Mouse (Mus musculus) intestine, embryonic 14.5 days (tissue): ENCODE results near the gene Sbp. TPM values are rescaled to one million over a fixed set of nuclear protein-coding genes. Genes with fewer than 3 reads are reported as not detected.

Experiments used
- ATAC-seq: fragments of 200-750 bp; cut with Nextera tagmentation; replicated peaks from 2 replicates; pipeline ENCODE4 v1.8.0; 2017; ENCODE audit warnings: low read depth, moderate number of reproducible peaks, moderate TSS enrichment, moderate library complexity; ENCODE audit not compliant: low FRiP score, low TSS enrichment
- DNase-seq: peaks from one replicate; pipeline ENCODE4 v3.0.0-alpha.2; 2018; ENCODE audit warnings: low spot score
- H3K27ac ChIP-seq: fragments of 300-500 bp; sonication (generic); 2 replicates; pipeline ENCODE4 v1.5.1; 2014; ENCODE audit warnings: low read depth, mild to moderate bottlenecking, control low read depth
- H3K27me3 ChIP-seq: fragments of 300-500 bp; sonication (generic); replicated peaks from 2 replicates; pipeline ENCODE4 v1.6.1; 2014; ENCODE audit warnings: low read length, control low read depth; ENCODE audit not compliant: control insufficient read depth, insufficient read depth
- H3K36me3 ChIP-seq: fragments of 300-500 bp; sonication (generic); 2 replicates; pipeline ENCODE4 v1.6.1; 2014; ENCODE audit warnings: low read length, control low read depth; ENCODE audit not compliant: control insufficient read depth, insufficient read depth
- H3K4me1 ChIP-seq: fragments of 300-500 bp; sonication (generic); replicated peaks from 2 replicates; pipeline ENCODE4 v1.6.1; 2014; ENCODE audit warnings: low read length, control low read depth, mixed read lengths; ENCODE audit not compliant: control insufficient read depth, insufficient read depth
- H3K4me2 ChIP-seq: fragments of 300-500 bp; sonication (generic); 2 replicates; pipeline ENCODE4 v1.6.1; 2014; ENCODE audit warnings: low read length
- H3K4me3 ChIP-seq: fragments of 300-500 bp; sonication (generic); 2 replicates; pipeline ENCODE4 v1.5.1; 2014; ENCODE audit warnings: low read depth, low read length, control low read depth, mixed read lengths
- H3K9ac ChIP-seq: fragments of 300-500 bp; sonication (generic); 2 replicates; pipeline ENCODE4 v1.6.1; 2014; ENCODE audit warnings: mild to moderate bottlenecking, low read length
- H3K9me3 ChIP-seq: fragments of 300-500 bp; sonication (generic); 2 replicates; pipeline ENCODE4 v1.6.1; 2016; ENCODE audit warnings: low read length, control low read depth; ENCODE audit not compliant: control insufficient read depth
- WGBS: fragments of 180-500 bp; shearing (Covaris S2); extraction: QIAGEN DNeasy Blood & Tissue Kit; methylation state at CpG from one replicate; pipeline ENCODE4 v1.1.7; 2014; 5-methylcytosine and 5-hydroxymethylcytosine counted together
- polyA plus RNA-seq: library from polyadenylated mRNA; unstranded; fragments of >200 nt; fragmentation: Nextera tagmentation; extraction: Ambion mirVana; gene quantifications from 2 replicates; pipeline ENCODE4 v1.2.1, GENCODE M21; 2014

The Sbp gene
- polyA plus RNA-seq, 1 experiment from 2014 or later = not detected

DNA sequence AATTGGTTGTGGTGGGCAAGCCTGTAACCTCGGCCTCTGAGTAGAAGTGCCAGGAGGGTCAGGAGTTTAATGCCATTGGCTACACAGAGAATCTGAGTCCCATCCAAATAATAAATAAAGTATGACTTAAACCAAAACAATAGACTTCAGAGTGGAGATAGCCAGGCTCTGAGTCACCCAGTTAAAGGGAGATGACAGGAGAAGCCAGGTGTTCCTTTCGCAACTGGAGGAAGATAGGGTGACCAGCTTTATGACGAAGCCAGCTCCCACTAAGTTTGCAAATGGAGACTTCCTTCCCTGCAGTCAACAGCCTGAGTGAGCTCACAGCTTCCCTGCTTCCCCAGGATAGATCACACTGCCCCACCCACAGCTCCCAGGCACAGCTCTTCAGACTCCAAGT, 38.0 kb downstream of the Sbp start:
- no peaks in the 10 kb centered on the region for H3K9me3 ChIP-seq
- no peaks in the 10 kb centered on the region; the same call in 1 of the 2 replicates for H3K4me1 ChIP-seq
- H3K4me3 ChIP-seq = no peak overlapping the region
- no peak for ATAC-seq
- no peak overlapping the region for H3K9ac ChIP-seq
- no peak overlapping the region for H3K4me2 ChIP-seq
- no peaks in the 10 kb centered on the region for H3K36me3 ChIP-seq
- H3K27me3 ChIP-seq = no peaks in the 10 kb centered on the region
- WGBS = 39% methylated on average over 3 of the region's 3 CpGs
- no peak for DNase-seq
- no peak overlapping the region for H3K27ac ChIP-seq

DNA sequence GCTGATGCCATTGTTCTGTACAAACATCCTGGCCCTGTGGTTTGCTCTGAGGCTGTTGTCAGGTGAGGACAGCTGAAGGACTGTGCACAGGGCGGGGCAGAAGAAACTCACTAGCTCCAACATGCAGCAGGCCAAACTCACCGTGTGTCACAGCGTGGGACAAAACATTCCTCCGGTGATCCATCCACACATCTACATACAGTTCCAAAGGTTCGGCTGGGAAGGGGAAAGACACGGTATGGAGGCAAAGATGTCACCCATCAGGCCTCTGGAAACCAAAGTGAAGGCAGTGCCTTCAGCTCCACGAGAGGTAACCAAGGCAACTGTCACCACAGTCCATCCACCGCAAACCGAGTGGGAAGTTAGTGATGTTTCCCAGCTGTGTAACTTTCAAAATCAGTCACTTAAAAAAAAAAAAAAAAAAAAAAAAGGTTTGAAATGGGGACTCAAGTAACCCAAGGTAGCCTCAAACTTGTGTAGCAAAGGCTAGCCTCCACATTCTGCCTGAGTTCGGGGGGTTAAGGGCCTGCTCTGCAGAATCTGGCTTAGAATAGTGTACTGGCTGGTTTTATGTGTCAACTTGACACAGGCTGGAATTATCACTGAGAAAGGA, 38.9 kb downstream of the Sbp start, which contains the start of gene Prss30:
Gene Prss30 (minus strand): TSS at position 270 of the 613 bp plus-strand sequence.
- no peaks in the 10 kb centered on the region for H3K36me3 ChIP-seq
- H3K9me3 ChIP-seq = no peaks in the 10 kb centered on the region
- no peaks in the 10 kb centered on the region for H3K27me3 ChIP-seq
- H3K4me2 ChIP-seq = no peak within 1 kb of the TSS
- DNase-seq (no peak), ATAC-seq (no peak)
- H3K4me3 ChIP-seq = no peak within 1 kb of the TSS
- no peak within 1 kb of the TSS for H3K27ac ChIP-seq
- H3K9ac ChIP-seq = no peak within 1 kb of the TSS
- H3K4me1 ChIP-seq = no peaks in the 10 kb centered on the region; the same call in 1 of the 2 replicates
- 69% methylated on average over 10 of the region's 10 CpGs for WGBS

DNA sequence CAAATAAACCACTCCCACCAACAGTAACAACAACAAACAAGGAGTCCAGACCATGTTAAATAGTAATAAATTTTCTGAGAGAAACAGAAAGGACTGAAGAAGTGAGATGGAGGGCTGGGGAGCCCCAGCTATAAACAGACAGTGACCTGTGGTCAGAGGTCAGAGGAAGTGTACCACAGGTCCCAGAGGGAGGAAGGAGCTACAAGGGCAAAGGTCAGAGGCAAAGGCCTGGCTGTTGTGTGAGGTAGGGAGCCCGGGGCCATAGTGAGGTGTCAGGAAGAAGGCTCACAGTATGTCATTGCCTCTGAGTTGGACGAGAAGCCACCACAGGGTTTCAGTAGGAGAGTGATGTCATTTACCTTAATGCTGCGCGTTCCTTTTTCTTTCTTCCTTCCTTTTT, 41.4 kb downstream of the Sbp start:
- H3K4me3 ChIP-seq = no peak overlapping the region
- H3K36me3 ChIP-seq = no peaks in the 10 kb centered on the region
- no peak overlapping the region for H3K9ac ChIP-seq
- H3K4me1 ChIP-seq = no peaks in the 10 kb centered on the region; the same call in 1 of the 2 replicates
- ATAC-seq = no peak
- no peak for DNase-seq
- no peak overlapping the region for H3K27ac ChIP-seq
- WGBS = 39% methylated on average over 4 of the region's 4 CpGs
- H3K9me3 ChIP-seq = no peaks in the 10 kb centered on the region
- H3K27me3 ChIP-seq = no peaks in the 10 kb centered on the region
- no peak overlapping the region for H3K4me2 ChIP-seq

DNA sequence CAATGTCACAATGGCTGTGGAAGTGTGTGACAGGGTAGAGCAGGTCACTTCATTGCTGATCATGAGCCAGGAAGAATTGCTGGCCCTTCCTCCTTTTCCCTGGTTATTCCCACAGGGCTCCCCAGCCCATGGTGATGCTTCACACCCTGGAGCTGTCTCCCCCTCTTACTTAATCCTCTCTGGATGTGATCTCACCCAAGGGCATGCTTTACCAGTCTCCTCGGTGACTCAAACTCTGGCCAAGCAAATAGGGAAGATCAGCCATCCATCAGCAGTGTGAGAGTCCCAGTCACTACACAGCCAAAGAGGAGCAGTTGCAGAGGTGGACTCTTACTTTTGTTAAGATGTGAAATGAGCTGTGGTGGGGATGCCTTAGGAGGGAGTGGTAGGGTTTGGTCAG, 43.5 kb downstream of the Sbp start:
- Histone ChIP-seq H3K36me3 (no peaks in the 10 kb centered on the region), H3K4me3 (no peak overlapping the region), H3K9me3 (no peaks in the 10 kb centered on the region), H3K27me3 (no peaks in the 10 kb centered on the region), H3K4me2 (no peak overlapping the region), H3K27ac (no peak overlapping the region), H3K9ac (no peak overlapping the region), H3K4me1 (no peaks in the 10 kb centered on the region; the same call in 1 of the 2 replicates)
- 89% methylated on average over 1 of the region's 1 CpGs for WGBS
- ATAC-seq = no peak
- no peak for DNase-seq

DNA sequence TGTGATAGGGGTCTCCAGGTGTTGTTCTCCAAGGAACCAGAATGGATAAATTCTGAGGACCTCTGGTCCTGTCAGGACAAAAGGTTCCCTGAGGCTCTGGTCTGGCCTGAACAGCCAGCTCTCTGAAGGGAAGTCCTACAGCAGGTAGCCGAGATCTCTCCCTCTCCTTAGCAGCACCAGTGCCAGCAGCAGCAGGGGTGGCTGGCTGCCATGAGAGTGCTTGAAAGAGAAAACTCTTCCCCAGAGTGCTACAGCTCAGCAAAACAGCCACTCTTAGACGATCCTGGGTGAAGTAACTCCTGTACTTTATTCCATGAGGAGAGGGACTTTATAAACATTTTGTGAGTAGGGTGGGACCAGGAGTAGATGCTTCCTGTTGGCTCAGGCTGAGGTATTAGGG, 48.3 kb downstream of the Sbp start:
- Histone ChIP-seq H3K4me2 (no peak overlapping the region), H3K9me3 (no peaks in the 10 kb centered on the region), H3K9ac (no peak overlapping the region), H3K4me3 (no peak overlapping the region), H3K4me1 (0 out of 2 replicates have a peak, but pooled peaks cover 4% of the 10 kb centered on the region), H3K27ac (no peak overlapping the region), H3K27me3 (no peaks in the 10 kb centered on the region), H3K36me3 (no peaks in the 10 kb centered on the region)
- DNase-seq (no peak), ATAC-seq (no peak)
- WGBS = 42% methylated on average over 2 of the region's 2 CpGs

DNA sequence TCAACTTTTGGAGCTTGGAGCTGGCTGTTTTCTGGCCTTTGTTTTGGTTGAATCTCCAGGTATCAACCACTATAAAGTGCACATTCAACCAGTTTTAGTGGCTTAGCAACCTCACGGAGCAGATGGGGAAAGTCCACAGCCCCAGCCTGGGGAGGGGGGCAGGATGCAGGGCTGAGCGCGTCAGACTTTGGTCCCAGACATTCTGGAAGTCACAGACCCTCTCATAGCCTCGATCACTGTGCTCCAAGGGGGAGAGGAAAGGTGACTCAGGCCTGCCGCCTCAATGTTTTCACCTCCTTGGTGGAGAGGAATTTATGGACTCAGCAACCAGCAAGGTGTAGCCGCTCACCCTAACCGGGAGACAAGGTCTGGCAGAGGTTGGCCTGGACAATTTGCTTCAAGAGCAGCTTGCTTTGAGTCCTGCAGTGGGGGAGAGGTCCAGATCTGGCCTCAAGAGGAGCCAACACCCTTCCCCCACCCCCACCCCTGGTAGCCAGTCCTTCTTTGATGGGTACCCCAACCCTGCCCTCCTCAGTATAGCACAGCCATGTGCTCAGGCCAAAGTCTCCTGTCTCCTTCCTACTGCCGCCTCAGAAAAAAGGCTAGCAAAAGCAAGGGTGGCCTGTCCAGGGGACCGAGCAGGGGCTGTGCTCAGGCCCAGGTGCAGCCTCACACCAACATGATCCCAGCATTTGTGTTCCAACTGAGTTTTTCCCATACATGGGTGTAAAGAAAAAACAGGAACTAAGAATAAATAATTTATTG, 51.5 kb downstream of the Sbp start:
- Histone ChIP-seq H3K36me3 (no peaks in the 10 kb centered on the region), H3K9ac (peak overlapping the region; percentile 14; the same call in 1 of the 2 replicates), H3K4me1 (0 out of 2 replicates have a peak, but pooled peaks cover 4% of the 10 kb centered on the region), H3K9me3 (no peaks in the 10 kb centered on the region), H3K4me2 (peak overlapping the region; percentile 48), H3K27me3 (no peaks in the 10 kb centered on the region), H3K4me3 (peak overlapping the region; percentile 16), H3K27ac (no peak overlapping the region)
- DNase-seq (peak; percentile 75), ATAC-seq (peak; percentile 83)
- 49% methylated on average over 9 of the region's 9 CpGs for WGBS

DNA sequence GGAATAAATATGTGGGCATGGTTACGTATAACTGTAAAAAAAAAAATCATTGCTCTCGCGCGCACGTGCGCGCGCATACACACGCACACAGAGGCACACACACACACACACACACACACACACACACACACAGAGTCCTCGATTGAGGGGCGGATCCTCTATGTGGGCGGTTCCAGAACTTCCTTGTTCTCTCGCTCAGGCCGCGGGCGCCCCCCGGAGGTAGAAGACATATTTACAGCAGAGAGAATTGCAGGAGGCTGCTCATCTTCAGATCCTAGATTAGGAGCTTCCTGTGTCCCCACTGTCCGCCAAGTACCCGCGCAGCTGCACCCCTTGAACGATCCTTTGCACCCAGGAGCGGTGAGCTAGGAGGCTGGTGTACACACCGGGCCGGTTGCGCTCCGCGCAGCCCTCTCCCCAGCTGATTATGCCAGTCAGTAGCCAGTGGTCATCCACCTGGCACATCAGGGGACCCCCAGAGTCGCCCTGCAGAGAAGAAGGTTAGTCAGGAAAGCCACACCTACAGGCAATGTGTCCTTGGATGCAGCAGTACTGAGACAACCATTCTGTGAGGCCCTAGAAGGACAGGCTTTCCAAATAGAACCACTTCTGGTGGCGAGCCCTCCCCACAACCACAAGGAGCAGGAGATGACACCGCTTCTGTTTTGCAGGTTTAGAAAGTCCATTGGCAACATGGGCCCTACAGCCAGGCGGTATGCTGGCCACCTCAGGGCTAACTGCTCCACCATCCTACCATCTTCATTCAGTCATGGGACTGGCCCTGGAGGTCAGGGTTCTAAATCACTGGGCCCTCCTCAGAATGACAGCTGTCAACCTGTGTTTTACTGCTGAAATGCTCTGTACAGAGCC, 52.3 kb downstream of the Sbp start:
- no peaks in the 10 kb centered on the region for H3K27me3 ChIP-seq
- peak overlapping the region; percentile 34; the same call in 1 of the 2 replicates for H3K9ac ChIP-seq
- H3K4me3 ChIP-seq = peak overlapping the region; percentile 16
- H3K4me2 ChIP-seq = peak overlapping the region; percentile 48
- peak; percentile 78 for ATAC-seq
- 8% methylated on average over 31 of the region's 31 CpGs for WGBS
- H3K36me3 ChIP-seq = no peaks in the 10 kb centered on the region
- no peaks in the 10 kb centered on the region for H3K9me3 ChIP-seq
- DNase-seq = peak; percentile 99
- H3K4me1 ChIP-seq = 0 out of 2 replicates have a peak, but pooled peaks cover 4% of the 10 kb centered on the region
- no peak overlapping the region for H3K27ac ChIP-seq

DNA sequence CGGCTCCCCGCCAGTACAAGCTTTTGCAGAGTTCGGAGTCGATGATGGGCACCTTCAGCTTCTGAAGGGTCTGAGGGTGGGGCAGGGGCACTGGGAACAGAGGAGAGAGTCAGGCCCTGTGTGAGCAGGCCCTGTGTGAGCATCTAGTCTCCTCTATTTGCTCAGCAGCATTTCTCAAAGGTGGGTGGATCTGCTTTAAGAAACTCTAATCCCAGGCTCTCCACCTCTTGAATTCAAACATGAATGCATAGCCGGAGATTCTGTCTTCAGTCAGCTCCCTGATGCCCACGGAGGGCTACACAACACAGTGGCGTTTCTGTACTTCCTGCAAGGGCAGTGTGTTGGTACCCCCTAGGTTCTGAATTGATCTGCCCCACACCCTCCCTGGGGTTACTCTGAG, 53.2 kb downstream of the Sbp start:
- no peak overlapping the region for H3K27ac ChIP-seq
- ATAC-seq = no peak
- no peaks in the 10 kb centered on the region for H3K27me3 ChIP-seq
- no peak overlapping the region for H3K4me2 ChIP-seq
- no peaks in the 10 kb centered on the region for H3K36me3 ChIP-seq
- H3K4me3 ChIP-seq = no peak overlapping the region
- H3K4me1 ChIP-seq = 0 out of 2 replicates have a peak, but pooled peaks cover 4% of the 10 kb centered on the region
- H3K9ac ChIP-seq = no peak overlapping the region
- 70% methylated on average over 7 of the region's 7 CpGs for WGBS
- no peaks in the 10 kb centered on the region for H3K9me3 ChIP-seq
- DNase-seq = no peak
